20 mouse cellular contexts compared by ENCODE assay signal in genomic region chr1:36530962-36531361, GRCm38 (mm10). TPM values are rescaled to one million over a fixed set of nuclear protein-coding genes. Genes with fewer than 3 reads are reported as not detected.
DNase-seq lines count a peak whose midpoint lies in the region; ATAC-seq and TF ChIP-seq lines count a peak whose summit lies in the region.
"Had no signal": no experiment of that assay in that cellular context is flagged by ENCODE, and none has a peak within 500 bp of the region (broad histone marks: within the 10 kb centered on the region; RNA-seq: fewer than 3 reads in every experiment).

No protein-coding gene starts in this region.

- no peaks in the 10 kb centered on the region for H3K27me3 ChIP-seq in forebrain, embryonic 13.5 days
- no peaks in the 10 kb centered on the region for H3K27me3 ChIP-seq in forebrain, postnatal 0 days (ENCODE audit: insufficient read depth, low read length)
- no peaks in the 10 kb centered on the region for H3K27me3 ChIP-seq in heart, embryonic 13.5 days (replicated peaks)
- no peaks in the 10 kb centered on the region for H3K27me3 ChIP-seq in hindbrain, embryonic 12.5 days
- H3K27me3 ChIP-seq in hindbrain, embryonic 13.5 days = no peaks in the 10 kb centered on the region
- no peaks in the 10 kb centered on the region for H3K27me3 ChIP-seq in myocyte (ENCODE audit: control insufficient read depth, insufficient read depth, insufficient read length)
- H3K27me3 ChIP-seq in liver, embryonic 12.5 days (replicated peaks) = no peaks in the 10 kb centered on the region

- peaks cover 37% of the 10 kb centered on the region for H3K4me1 ChIP-seq in forebrain, embryonic 13.5 days
- no peaks in the 10 kb centered on the region for H3K4me1 ChIP-seq in forebrain, postnatal 0 days (ENCODE audit: insufficient read depth)
- H3K4me1 ChIP-seq in heart, embryonic 13.5 days = peaks cover 70% of the 10 kb centered on the region
- peaks cover 3% of the 10 kb centered on the region; the same call in 1 of the 2 replicates for H3K4me1 ChIP-seq in hindbrain, embryonic 12.5 days
- H3K4me1 ChIP-seq in hindbrain, embryonic 13.5 days (replicated peaks) = peaks cover 18% of the 10 kb centered on the region
- peaks cover 5% of the 10 kb centered on the region; the same call in 1 of the 2 replicates for H3K4me1 ChIP-seq in liver, embryonic 12.5 days

- H3K79me2 ChIP-seq in myocyte (ENCODE audit: control insufficient read depth, insufficient read depth) = no peaks in the 10 kb centered on the region

- H3K4me3 ChIP-seq in forebrain, embryonic 13.5 days = no peak overlapping the region
- no peak overlapping the region for H3K4me3 ChIP-seq in forebrain, postnatal 0 days (ENCODE audit: low read depth, low read length)
- no peak overlapping the region for H3K4me3 ChIP-seq in heart, embryonic 13.5 days
- H3K4me3 ChIP-seq in hindbrain, embryonic 12.5 days = no peak overlapping the region
- H3K4me3 ChIP-seq in hindbrain, embryonic 13.5 days = no peak overlapping the region
- H3K4me3 ChIP-seq in myocyte = no peak overlapping the region
- H3K4me3 ChIP-seq in liver, embryonic 12.5 days = no peak overlapping the region
- H3K4me3 ChIP-seq: embryonic facial prominence, embryonic 10.5 days had no signal

- 94% methylated on average over 7 of the region's 7 CpGs for WGBS in forebrain, embryonic 13.5 days
- WGBS in forebrain, postnatal 0 days = 91% methylated on average over 7 of the region's 7 CpGs
- WGBS in heart, embryonic 13.5 days = 83% methylated on average over 7 of the region's 7 CpGs
- 93% methylated on average over 7 of the region's 7 CpGs for WGBS in hindbrain, embryonic 12.5 days
- WGBS in hindbrain, embryonic 13.5 days = 94% methylated on average over 7 of the region's 7 CpGs
- 76% methylated on average over 7 of the region's 7 CpGs for WGBS in liver, embryonic 12.5 days (ENCODE audit: insufficient replicate concordance)

- DNase-seq in forebrain, postnatal 0 days = no peak
- DNase-seq in heart, adult 9 months (ENCODE audit: low spot score in 2 of 2) = no peak
- DNase-seq: adrenal gland, postnatal 25 days; cerebellum, postnatal 10 days; gastrocnemius, postnatal 36 days; kidney, adult 11 months; kidney, adult 9 months had no signal

- peaks cover 21% of the 10 kb centered on the region for H3K36me3 ChIP-seq in forebrain, embryonic 13.5 days (ENCODE audit: poor library complexity, severe bottlenecking)
- peaks cover 11% of the 10 kb centered on the region for H3K36me3 ChIP-seq in forebrain, postnatal 0 days (ENCODE audit: insufficient read depth)
- H3K36me3 ChIP-seq in heart, embryonic 13.5 days = peaks cover 27% of the 10 kb centered on the region
- peaks cover 20% of the 10 kb centered on the region for H3K36me3 ChIP-seq in hindbrain, embryonic 12.5 days
- peaks cover 33% of the 10 kb centered on the region for H3K36me3 ChIP-seq in hindbrain, embryonic 13.5 days
- peaks cover 3% of the 10 kb centered on the region for H3K36me3 ChIP-seq in myocyte (ENCODE audit: control insufficient read depth, insufficient read depth)
- peaks cover 23% of the 10 kb centered on the region for H3K36me3 ChIP-seq in liver, embryonic 12.5 days

- H3K9me3 ChIP-seq in forebrain, embryonic 13.5 days (replicated peaks) = no peaks in the 10 kb centered on the region
- no peaks in the 10 kb centered on the region for H3K9me3 ChIP-seq in forebrain, postnatal 0 days (ENCODE audit: low read length)
- no peaks in the 10 kb centered on the region for H3K9me3 ChIP-seq in heart, embryonic 13.5 days
- H3K9me3 ChIP-seq in hindbrain, embryonic 12.5 days (replicated peaks) = no peaks in the 10 kb centered on the region
- no peaks in the 10 kb centered on the region for H3K9me3 ChIP-seq in hindbrain, embryonic 13.5 days
- H3K9me3 ChIP-seq in liver, embryonic 12.5 days (replicated peaks) = no peaks in the 10 kb centered on the region
- H3K9me3 ChIP-seq: embryonic facial prominence, embryonic 10.5 days had no signal

- no peak overlapping the region for H3K9ac ChIP-seq in forebrain, embryonic 13.5 days
- no peak overlapping the region for H3K9ac ChIP-seq in forebrain, postnatal 0 days
- H3K9ac ChIP-seq in heart, embryonic 13.5 days = no peak overlapping the region
- H3K9ac ChIP-seq in hindbrain, embryonic 12.5 days = 0 out of 2 replicates have a peak overlapping the region, but pooled peaks have one; percentile 19
- no peak overlapping the region for H3K9ac ChIP-seq in hindbrain, embryonic 13.5 days
- H3K9ac ChIP-seq in liver, embryonic 12.5 days = no peak overlapping the region

- no peak for ATAC-seq in forebrain, embryonic 13.5 days
- ATAC-seq in forebrain, postnatal 0 days = no peak
- no peak for ATAC-seq in heart, embryonic 13.5 days (ENCODE audit: extremely low read depth, insufficient number of reproducible peaks, low FRiP score, low TSS enrichment)
- no peak for ATAC-seq in hindbrain, embryonic 12.5 days (ENCODE audit: low FRiP score)
- ATAC-seq in hindbrain, embryonic 13.5 days (ENCODE audit: low FRiP score) = no peak
- no peak for ATAC-seq in liver, embryonic 12.5 days

- H3K4me2 ChIP-seq in forebrain, embryonic 13.5 days = no peak overlapping the region
- no peak overlapping the region for H3K4me2 ChIP-seq in forebrain, postnatal 0 days (ENCODE audit: low read depth)
- no peak overlapping the region for H3K4me2 ChIP-seq in heart, embryonic 13.5 days
- H3K4me2 ChIP-seq in hindbrain, embryonic 12.5 days (replicated peaks) = no peak overlapping the region
- no peak overlapping the region for H3K4me2 ChIP-seq in hindbrain, embryonic 13.5 days
- H3K4me2 ChIP-seq in myocyte (ENCODE audit: low read depth) = no peak overlapping the region
- H3K4me2 ChIP-seq in liver, embryonic 12.5 days = no peak overlapping the region
- H3K4me2 ChIP-seq: heart, embryonic 11.5 days had no signal

- TF ChIP-seq POLR2A in myocyte (IDR thresholded peaks at IDR 0.05; ENCODE audit: insufficient read length, low read depth) = no peak

- TF ChIP-seq CTCF in forebrain, postnatal 0 days (IDR thresholded peaks at IDR 0.05; ENCODE audit: low read depth) = no peak

- peak overlapping the region; percentile 33; the same call in 1 of the 2 replicates for H3K27ac ChIP-seq in forebrain, embryonic 13.5 days
- no peak overlapping the region for H3K27ac ChIP-seq in forebrain, postnatal 0 days (ENCODE audit: low read depth, low read length)
- peak overlapping the region; percentile 51; the same call in 1 of the 2 replicates for H3K27ac ChIP-seq in heart, embryonic 13.5 days (replicated peaks)
- no peak overlapping the region for H3K27ac ChIP-seq in hindbrain, embryonic 12.5 days
- H3K27ac ChIP-seq in hindbrain, embryonic 13.5 days = no peak overlapping the region
- no peak overlapping the region for H3K27ac ChIP-seq in liver, embryonic 12.5 days
- H3K27ac ChIP-seq: embryonic facial prominence, embryonic 10.5 days; hindbrain, postnatal 0 days had no signal

- no peak overlapping the region for H3ac ChIP-seq in myocyte (ENCODE audit: control insufficient read depth, insufficient read length)

RNA-seq across cellular contexts. Expression of gene Ankrd23, which starts 5.7 kb away (rescaled TPM):
- 11.3 and 12.3 TPM in 2 replicates for polyA plus RNA-seq in forebrain, embryonic 13.5 days (2015; fragmentation: Nextera tagmentation; extraction: Ambion mirVana)
- total RNA-seq in forebrain, postnatal 0 days (2014; rRNA removed) = 6.3 and 9.8 TPM in 2 replicates
- 4.5 and 5.3 TPM in 2 replicates for polyA plus RNA-seq in forebrain, postnatal 0 days (2015; fragmentation: Nextera tagmentation; extraction: Ambion mirVana)
- polyA plus RNA-seq in heart, embryonic 13.5 days (2015; fragmentation: Nextera tagmentation; extraction: Ambion mirVana) = 17.7 and 20.1 TPM in 2 replicates
- polyA plus RNA-seq in hindbrain, embryonic 12.5 days (2016; fragmentation: Nextera tagmentation; extraction: Ambion mirVana) = 14.6 and 18.8 TPM in 2 replicates
- polyA plus RNA-seq in hindbrain, embryonic 13.5 days (2015; fragmentation: Nextera tagmentation; extraction: Ambion mirVana) = 16.3 and 19.5 TPM in 2 replicates
- 78.6 TPM for polyA plus RNA-seq in myocyte (2012; fragmentation: generic; extraction: Trizol)
- 4.0 and 6.9 TPM in 2 replicates for polyA plus RNA-seq in liver, embryonic 12.5 days (2016; fragmentation: Nextera tagmentation; extraction: Ambion mirVana)

RNA-seq across cellular contexts. Expression of gene Gm42417, which starts 8.3 kb away (rescaled TPM):
- 0.30 and 0.44 TPM in 2 replicates for polyA plus RNA-seq in forebrain, embryonic 13.5 days (2015; fragmentation: Nextera tagmentation; extraction: Ambion mirVana)
- total RNA-seq in forebrain, postnatal 0 days (2014; rRNA removed) = 0.38 TPM in 1 of 2 replicates, not detected in the other
- polyA plus RNA-seq in forebrain, postnatal 0 days (2015; fragmentation: Nextera tagmentation; extraction: Ambion mirVana) = 0.27 TPM in 1 of 2 replicates, not detected in the other
- not detected in 2 replicates for polyA plus RNA-seq in heart, embryonic 13.5 days (2015; fragmentation: Nextera tagmentation; extraction: Ambion mirVana)
- not detected in 2 replicates for polyA plus RNA-seq in hindbrain, embryonic 12.5 days (2016; fragmentation: Nextera tagmentation; extraction: Ambion mirVana)
- polyA plus RNA-seq in hindbrain, embryonic 13.5 days (2015; fragmentation: Nextera tagmentation; extraction: Ambion mirVana) = 0.43 TPM in 1 of 2 replicates, not detected in the other
- polyA plus RNA-seq in myocyte (2012; fragmentation: generic; extraction: Trizol) = 0.13 TPM
- 0.15 and 0.29 TPM in 2 replicates for polyA plus RNA-seq in liver, embryonic 12.5 days (2016; fragmentation: Nextera tagmentation; extraction: Ambion mirVana)
- total RNA-seq: adrenal gland, postnatal 25 days; ES-E14; hindbrain, postnatal 0 days had no signal
- polyA plus RNA-seq: embryonic facial prominence, embryonic 14.5 days; heart, embryonic 11.5 days; hindbrain, embryonic 11.5 days; hindbrain, postnatal 0 days; intestine, embryonic 14.5 days had no signal

RNA-seq across cellular contexts. Expression of gene Ankrd39, which starts 16.3 kb away (rescaled TPM):
- polyA plus RNA-seq in forebrain, embryonic 13.5 days (2015; fragmentation: Nextera tagmentation; extraction: Ambion mirVana) = 16.9 and 18.0 TPM in 2 replicates
- 19.3 and 25.5 TPM in 2 replicates for total RNA-seq in forebrain, postnatal 0 days (2014; rRNA removed)
- 21.1 and 23.6 TPM in 2 replicates for polyA plus RNA-seq in forebrain, postnatal 0 days (2015; fragmentation: Nextera tagmentation; extraction: Ambion mirVana)
- polyA plus RNA-seq in heart, embryonic 13.5 days (2015; fragmentation: Nextera tagmentation; extraction: Ambion mirVana) = 23.6 and 27.2 TPM in 2 replicates
- polyA plus RNA-seq in hindbrain, embryonic 12.5 days (2016; fragmentation: Nextera tagmentation; extraction: Ambion mirVana) = 17.8 and 18.8 TPM in 2 replicates
- polyA plus RNA-seq in hindbrain, embryonic 13.5 days (2015; fragmentation: Nextera tagmentation; extraction: Ambion mirVana) = 22.4 TPM in 2 replicates
- polyA plus RNA-seq in myocyte (2012; fragmentation: generic; extraction: Trizol) = 17.9 TPM
- 9.0 and 10.5 TPM in 2 replicates for polyA plus RNA-seq in liver, embryonic 12.5 days (2016; fragmentation: Nextera tagmentation; extraction: Ambion mirVana)

RNA-seq across cellular contexts. Expression of gene Cnnm3, which starts 19.3 kb away (rescaled TPM):
- 5.3 and 5.7 TPM in 2 replicates for polyA plus RNA-seq in forebrain, embryonic 13.5 days (2015; fragmentation: Nextera tagmentation; extraction: Ambion mirVana)
- 25.6 and 29.1 TPM in 2 replicates for total RNA-seq in forebrain, postnatal 0 days (2014; rRNA removed)
- polyA plus RNA-seq in forebrain, postnatal 0 days (2015; fragmentation: Nextera tagmentation; extraction: Ambion mirVana) = 3.7 and 4.8 TPM in 2 replicates
- 2.0 and 2.4 TPM in 2 replicates for polyA plus RNA-seq in heart, embryonic 13.5 days (2015; fragmentation: Nextera tagmentation; extraction: Ambion mirVana)
- polyA plus RNA-seq in hindbrain, embryonic 12.5 days (2016; fragmentation: Nextera tagmentation; extraction: Ambion mirVana) = 4.5 and 4.6 TPM in 2 replicates
- polyA plus RNA-seq in hindbrain, embryonic 13.5 days (2015; fragmentation: Nextera tagmentation; extraction: Ambion mirVana) = 4.2 and 5.1 TPM in 2 replicates
- 10.2 TPM for polyA plus RNA-seq in myocyte (2012; fragmentation: generic; extraction: Trizol)
- polyA plus RNA-seq in liver, embryonic 12.5 days (2016; fragmentation: Nextera tagmentation; extraction: Ambion mirVana) = 1.3 and 1.5 TPM in 2 replicates

RNA-seq across cellular contexts. Expression of gene Sema4c, which starts 27.2 kb away (rescaled TPM):
- 27.3 and 30.7 TPM in 2 replicates for polyA plus RNA-seq in forebrain, embryonic 13.5 days (2015; fragmentation: Nextera tagmentation; extraction: Ambion mirVana)
- total RNA-seq in forebrain, postnatal 0 days (2014; rRNA removed) = 32.8 and 39.1 TPM in 2 replicates
- polyA plus RNA-seq in forebrain, postnatal 0 days (2015; fragmentation: Nextera tagmentation; extraction: Ambion mirVana) = 17.3 and 24.1 TPM in 2 replicates
- 10.0 and 10.2 TPM in 2 replicates for polyA plus RNA-seq in heart, embryonic 13.5 days (2015; fragmentation: Nextera tagmentation; extraction: Ambion mirVana)
- polyA plus RNA-seq in hindbrain, embryonic 12.5 days (2016; fragmentation: Nextera tagmentation; extraction: Ambion mirVana) = 33.4 and 35.6 TPM in 2 replicates
- 28.3 and 31.8 TPM in 2 replicates for polyA plus RNA-seq in hindbrain, embryonic 13.5 days (2015; fragmentation: Nextera tagmentation; extraction: Ambion mirVana)
- polyA plus RNA-seq in myocyte (2012; fragmentation: generic; extraction: Trizol) = 30.7 TPM
- 3.9 TPM in 2 replicates for polyA plus RNA-seq in liver, embryonic 12.5 days (2016; fragmentation: Nextera tagmentation; extraction: Ambion mirVana)

Comparison
In these comparisons a context has a peak if more than half of its experiments do, and no peak if none do; other contexts are left out.
1. H3K27ac ChIP-seq: peak in forebrain, embryonic 13.5 days (single experiment) and heart, embryonic 13.5 days (single experiment); none in forebrain, postnatal 0 days (single experiment), hindbrain, embryonic 12.5 days (single experiment), hindbrain, embryonic 13.5 days (single experiment) and liver, embryonic 12.5 days (single experiment).